Mouse (Mus musculus): ENCODE results near the gene Slc38a5.

Slc38a5 gene

GRCm38 (mm10) chrX:8271083-8271820 is at the start of gene Slc38a5:
Gene Slc38a5, plus strand, starts transcription at chrX:8271133.
- DNase-seq (ENCODE audit: low spot score in 2 of 2) = no peak

- peak; percentile 42 to 74 for DNase-seq (ENCODE audit: low spot score in 2 of 2)
These were observed 48.6 kb upstream of the Slc38a5 start for GRCm38 (mm10) chrX:8222296-8222677.

GRCm38 (mm10) chrX:8222678-8223421 is 48.1 kb upstream of the Slc38a5 start:
- peak in 1 of 2 experiments; percentile 53 for DNase-seq (ENCODE audit: low spot score in 2 of 2)

- DNase-seq (ENCODE audit: low spot score in 2 of 2) = no peak
These were observed 47.5 kb upstream of the Slc38a5 start for GRCm38 (mm10) chrX:8223473-8223872.

GRCm38 (mm10) chrX:8230272-8230671 is 40.7 kb upstream of the Slc38a5 start:
- no peak for DNase-seq (ENCODE audit: low spot score in 2 of 2)

- no peak for DNase-seq (ENCODE audit: low spot score in 2 of 2)
These were observed 37.3 kb upstream of the Slc38a5 start for GRCm38 (mm10) chrX:8233602-8234001.

- DNase-seq (ENCODE audit: low spot score in 2 of 2) = no peak
These were observed 34.2 kb upstream of the Slc38a5 start for GRCm38 (mm10) chrX:8236704-8237103.

- no peak for DNase-seq (ENCODE audit: low spot score in 2 of 2)
These were observed 32.0 kb upstream of the Slc38a5 start for GRCm38 (mm10) chrX:8238804-8239395.

GRCm38 (mm10) chrX:8247680-8248079 is 23.3 kb upstream of the Slc38a5 start:
- no peak for DNase-seq (ENCODE audit: low spot score in 2 of 2)

GRCm38 (mm10) chrX:8248542-8249120 is 22.3 kb upstream of the Slc38a5 start:
- DNase-seq (ENCODE audit: low spot score in 2 of 2) = no peak

GRCm38 (mm10) chrX:8251789-8252333 is 19.1 kb upstream of the Slc38a5 start:
- DNase-seq (ENCODE audit: low spot score in 2 of 2) = no peak

- DNase-seq (ENCODE audit: low spot score in 2 of 2) = peak; percentile 81 to 84
These were observed 18.3 kb upstream of the Slc38a5 start, which contains the start of gene Ftsj1 for GRCm38 (mm10) chrX:8252334-8253285. Gene Ftsj1, minus strand, starts transcription at chrX:8252406.

GRCm38 (mm10) chrX:8253711-8254110 is 17.2 kb upstream of the Slc38a5 start:
- no peak for DNase-seq (ENCODE audit: low spot score in 2 of 2)

- no peak for DNase-seq (ENCODE audit: low spot score in 2 of 2)
These were observed 15.1 kb upstream of the Slc38a5 start for GRCm38 (mm10) chrX:8255807-8256206.

GRCm38 (mm10) chrX:8259478-8259877 is 11.5 kb upstream of the Slc38a5 start:
- DNase-seq (ENCODE audit: low spot score in 2 of 2) = no peak

GRCm38 (mm10) chrX:8263156-8263804 is 7.7 kb upstream of the Slc38a5 start:
- DNase-seq (ENCODE audit: low spot score in 2 of 2) = no peak

GRCm38 (mm10) chrX:8264222-8264621 is 6.7 kb upstream of the Slc38a5 start:
- DNase-seq (ENCODE audit: low spot score in 2 of 2) = no peak

- DNase-seq (ENCODE audit: low spot score in 2 of 2) = no peak
These were observed 1.1 kb downstream of the Slc38a5 start for GRCm38 (mm10) chrX:8272000-8272399.

GRCm38 (mm10) chrX:8274056-8274455 is 3.1 kb downstream of the Slc38a5 start:
- DNase-seq (ENCODE audit: low spot score in 2 of 2) = no peak

- no peak for DNase-seq (ENCODE audit: low spot score in 2 of 2)
These were observed 17.7 kb downstream of the Slc38a5 start for GRCm38 (mm10) chrX:8288621-8289020.

Data from left cerebral cortex, adult 9 months (tissue).